Mouse (Mus musculus): ENCODE data around the gene Islr. TPM values are rescaled to one million over a fixed set of nuclear protein-coding genes. Genes with fewer than 3 reads are reported as not detected.

Gene Islr
- polyA plus RNA-seq, 1 experiment from 2014 or later, result 48.6 TPM

DNA sequence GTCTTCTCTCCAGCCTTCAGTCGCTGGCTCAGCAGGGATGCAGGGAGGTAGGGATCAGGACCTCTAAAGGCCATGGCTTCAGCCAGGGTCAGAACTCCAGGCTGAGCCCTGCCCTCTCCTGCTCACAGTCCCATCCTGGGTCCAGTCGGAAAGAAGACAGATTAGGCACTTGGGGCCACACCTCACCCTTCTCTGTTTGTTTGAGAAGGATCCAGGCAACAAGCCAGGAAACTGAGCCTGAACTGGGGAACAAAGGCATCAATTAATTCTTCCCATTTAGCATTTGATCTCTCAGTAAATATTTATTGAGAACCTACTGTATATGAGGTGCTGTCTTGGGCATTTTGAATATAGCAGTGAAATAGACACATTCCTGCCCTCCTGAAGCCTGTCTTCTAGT is 85.4 kb downstream of the Islr start, which contains the start of gene Ccdc33:
Ccdc33 (minus strand) TSS at position 153 of the 400 bp plus-strand sequence.
- 9% methylated on average over 2 of the region's 2 CpGs for WGBS
- Histone ChIP-seq H3K9ac (ENCODE audit: low read depth, low read length) (0 out of 2 replicates have a peak within 1 kb of the TSS, but pooled peaks have one; percentile 12), H3K4me3 (ENCODE audit: low read length) (no peak within 1 kb of the TSS), H3K36me3 (ENCODE audit: control insufficient read depth, insufficient read depth, low read length) (no peaks in the 10 kb centered on the region), H3K27me3 (ENCODE audit: control insufficient read depth, insufficient read depth, low read length) (no peaks in the 10 kb centered on the region), H3K4me2 (replicated peaks; ENCODE audit: low read depth, low read length) (no peak within 1 kb of the TSS), H3K27ac (ENCODE audit: low read depth, low read length) (no peak within 1 kb of the TSS), H3K9me3 (ENCODE audit: control insufficient read depth, low read length) (no peaks in the 10 kb centered on the region), H3K4me1 (ENCODE audit: control insufficient read depth, insufficient read depth, low read length) (peaks cover 32% of the 10 kb centered on the region)
- no peak for ATAC-seq (ENCODE audit: low FRiP score, low TSS enrichment)

DNA sequence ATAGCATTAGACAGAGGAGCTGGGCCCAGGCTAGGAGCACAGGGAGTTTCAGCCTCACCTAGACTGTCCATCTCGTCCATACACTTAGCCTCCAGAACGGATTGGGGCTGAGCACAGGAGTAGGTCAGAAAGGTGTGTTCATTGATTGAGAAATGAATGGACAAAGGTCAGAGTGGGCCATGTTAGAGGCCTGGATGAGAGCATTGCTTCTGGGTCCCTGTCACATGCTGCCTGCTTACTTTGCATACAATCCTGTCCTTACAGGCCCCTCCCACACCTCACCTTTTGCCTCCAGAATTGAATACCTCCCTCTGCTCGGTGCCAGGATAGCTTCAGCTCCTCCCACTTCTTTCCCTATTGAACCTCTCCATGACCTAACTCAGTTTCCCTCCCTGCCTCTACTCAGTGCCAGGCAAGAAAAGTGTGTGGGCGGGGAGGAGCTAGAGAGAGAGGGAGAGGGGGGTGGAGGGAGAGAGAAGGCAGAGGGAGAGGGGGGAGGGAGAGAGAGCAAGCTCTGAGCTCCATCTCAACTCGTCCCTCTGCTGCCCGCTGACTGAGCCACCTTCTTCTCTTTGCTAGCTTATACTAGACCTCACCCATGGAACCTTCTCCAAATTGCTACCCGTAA is 88.0 kb downstream of the Islr start:
- H3K36me3 ChIP-seq (ENCODE audit: control insufficient read depth, insufficient read depth, low read length), result no peaks in the 10 kb centered on the region
- no peak overlapping the region for H3K4me2 ChIP-seq (replicated peaks; ENCODE audit: low read depth, low read length)
- no peak overlapping the region for H3K9ac ChIP-seq (ENCODE audit: low read depth, low read length)
- no peak overlapping the region for H3K4me3 ChIP-seq (ENCODE audit: low read length)
- H3K9me3 ChIP-seq (ENCODE audit: control insufficient read depth, low read length), result no peaks in the 10 kb centered on the region
- 27% methylated on average over 7 of the region's 7 CpGs for WGBS
- H3K4me1 ChIP-seq (ENCODE audit: control insufficient read depth, insufficient read depth, low read length), result peaks cover 53% of the 10 kb centered on the region
- H3K27me3 ChIP-seq (ENCODE audit: control insufficient read depth, insufficient read depth, low read length), result no peaks in the 10 kb centered on the region
- ATAC-seq (ENCODE audit: low FRiP score, low TSS enrichment), result no peak
- H3K27ac ChIP-seq (ENCODE audit: low read depth, low read length), result no peak overlapping the region; the same call in 1 of the 2 replicates

DNA sequence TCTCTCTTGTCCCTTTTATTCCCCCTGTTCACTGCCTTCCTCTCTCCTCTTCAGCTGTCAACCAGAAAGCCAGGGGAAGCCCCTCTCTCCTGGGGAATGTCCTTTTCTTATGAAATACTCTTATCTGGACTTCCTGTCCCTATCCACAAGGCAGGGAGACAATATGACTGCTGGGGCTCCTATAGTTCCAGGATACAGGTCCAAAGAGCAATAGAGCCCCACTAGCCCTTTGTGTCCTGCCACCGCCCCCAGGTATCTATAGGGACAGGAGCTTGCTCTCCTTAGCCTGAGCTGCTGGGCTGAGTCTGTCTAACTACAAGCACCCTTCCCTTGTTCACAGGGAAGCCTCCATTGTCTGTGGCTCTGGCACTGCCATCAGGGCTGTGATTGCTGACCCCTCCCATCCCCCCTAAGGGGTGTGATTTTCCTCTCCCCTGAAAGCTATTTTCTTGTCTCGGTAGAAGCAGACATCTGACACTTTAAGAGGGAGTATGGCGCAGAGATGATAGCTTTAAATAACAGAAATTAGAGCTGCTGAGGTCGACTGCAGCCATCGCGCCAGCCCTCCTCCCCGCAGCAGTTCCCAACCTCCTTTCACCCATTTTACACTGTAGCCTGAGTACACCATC is 88.7 kb downstream of the Islr start:
- Histone ChIP-seq H3K9ac (ENCODE audit: low read depth, low read length) (no peak overlapping the region), H3K9me3 (ENCODE audit: control insufficient read depth, low read length) (no peaks in the 10 kb centered on the region), H3K27ac (ENCODE audit: low read depth, low read length) (0 out of 2 replicates have a peak overlapping the region, but pooled peaks have one; percentile 1), H3K36me3 (ENCODE audit: control insufficient read depth, insufficient read depth, low read length) (no peaks in the 10 kb centered on the region), H3K4me3 (ENCODE audit: low read length) (no peak overlapping the region), H3K27me3 (ENCODE audit: control insufficient read depth, insufficient read depth, low read length) (no peaks in the 10 kb centered on the region; the same call in 1 of the 2 replicates), H3K4me1 (ENCODE audit: control insufficient read depth, insufficient read depth, low read length) (peaks cover 53% of the 10 kb centered on the region), H3K4me2 (replicated peaks; ENCODE audit: low read depth, low read length) (no peak overlapping the region)
- no peak for ATAC-seq (ENCODE audit: low FRiP score, low TSS enrichment)
- 18% methylated on average over 7 of the region's 7 CpGs for WGBS

GRCm38 (mm10) chr9:58114019-58114418 is 90.1 kb downstream of the Islr start:
- peak overlapping the region; percentile 90; the same call in 1 of the 2 replicates for H3K27ac ChIP-seq (ENCODE audit: low read depth, low read length)
- no peak for ATAC-seq (ENCODE audit: low FRiP score, low TSS enrichment)
- peaks cover 56% of the 10 kb centered on the region for H3K4me1 ChIP-seq (ENCODE audit: control insufficient read depth, insufficient read depth, low read length)
- H3K9me3 ChIP-seq (ENCODE audit: control insufficient read depth, low read length), result no peaks in the 10 kb centered on the region
- 8% methylated on average over 9 of the region's 9 CpGs for WGBS
- peak overlapping the region; percentile 41 for H3K4me2 ChIP-seq (replicated peaks; ENCODE audit: low read depth, low read length)
- H3K9ac ChIP-seq (ENCODE audit: low read depth, low read length), result no peak overlapping the region
- H3K36me3 ChIP-seq (ENCODE audit: control insufficient read depth, insufficient read depth, low read length), result no peaks in the 10 kb centered on the region
- no peak overlapping the region for H3K4me3 ChIP-seq (ENCODE audit: low read length)
- no peaks in the 10 kb centered on the region; the same call in 1 of the 2 replicates for H3K27me3 ChIP-seq (ENCODE audit: control insufficient read depth, insufficient read depth, low read length)

DNA sequence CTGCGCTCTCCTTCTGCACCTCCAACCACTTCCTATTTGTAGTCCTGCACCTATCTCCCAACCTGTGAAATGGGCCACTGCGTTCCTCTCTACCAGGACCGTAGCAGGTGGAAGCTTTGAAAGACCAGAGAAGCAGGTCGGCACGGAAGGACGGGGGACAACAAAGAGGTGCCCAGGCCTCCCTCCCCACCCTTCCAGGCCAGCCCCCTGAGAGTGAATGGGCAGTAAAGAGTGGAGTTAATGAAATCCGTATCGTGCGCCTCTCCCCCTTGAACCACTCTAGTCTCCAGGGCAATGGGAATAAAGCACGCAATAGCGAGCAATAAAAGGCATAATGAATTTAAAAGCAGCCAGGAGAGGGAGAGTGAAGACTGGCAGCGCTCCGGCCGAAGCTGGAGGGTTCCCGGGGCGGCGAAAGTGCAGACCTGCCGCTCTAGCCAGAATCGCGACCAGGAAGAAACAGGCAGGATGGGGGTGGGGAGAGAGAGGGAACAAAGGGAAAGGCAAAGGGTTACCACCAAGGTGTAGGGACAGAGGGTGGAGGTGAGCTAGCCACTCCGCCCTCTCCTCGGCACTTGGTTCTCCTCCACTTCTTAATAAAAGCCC is 90.7 kb downstream of the Islr start:
- 4% methylated on average over 22 of the region's 22 CpGs for WGBS
- H3K4me3 ChIP-seq (ENCODE audit: low read length), result peak overlapping the region; percentile 22

GRCm38 (mm10) chr9:58112866-58113278 is 91.2 kb downstream of the Islr start:
- Histone ChIP-seq H3K4me3 (ENCODE audit: low read length) (peak overlapping the region; percentile 22; the same call in 1 of the 2 replicates), H3K4me1 (ENCODE audit: control insufficient read depth, insufficient read depth, low read length) (peaks cover 57% of the 10 kb centered on the region), H3K27ac (ENCODE audit: low read depth, low read length) (peak overlapping the region; percentile 90), H3K9me3 (ENCODE audit: control insufficient read depth, low read length) (no peaks in the 10 kb centered on the region), H3K9ac (ENCODE audit: low read depth, low read length) (peak overlapping the region; percentile 40; the same call in 1 of the 2 replicates), H3K36me3 (ENCODE audit: control insufficient read depth, insufficient read depth, low read length) (no peaks in the 10 kb centered on the region), H3K4me2 (replicated peaks; ENCODE audit: low read depth, low read length) (peak overlapping the region; percentile 41), H3K27me3 (ENCODE audit: control insufficient read depth, insufficient read depth, low read length) (no peaks in the 10 kb centered on the region; the same call in 1 of the 2 replicates)
- whole genome bisulfite sequencing, result 3% methylated on average over 6 of the region's 6 CpGs
- peak; percentile 63 for ATAC-seq (ENCODE audit: low FRiP score, low TSS enrichment)

More for the DNA sequence above, 90.7 kb downstream of the Islr start:
- Histone ChIP-seq H3K27me3 (ENCODE audit: control insufficient read depth, insufficient read depth, low read length) (no peaks in the 10 kb centered on the region; the same call in 1 of the 2 replicates), H3K36me3 (ENCODE audit: control insufficient read depth, insufficient read depth, low read length) (no peaks in the 10 kb centered on the region), H3K4me1 (ENCODE audit: control insufficient read depth, insufficient read depth, low read length) (peaks cover 57% of the 10 kb centered on the region), H3K27ac (ENCODE audit: low read depth, low read length) (peak overlapping the region; percentile 90), H3K4me2 (replicated peaks; ENCODE audit: low read depth, low read length) (peak overlapping the region; percentile 41), H3K9ac (ENCODE audit: low read depth, low read length) (peak overlapping the region; percentile 40; the same call in 1 of the 2 replicates), H3K9me3 (ENCODE audit: control insufficient read depth, low read length) (no peaks in the 10 kb centered on the region)
- peak; percentile 44 for ATAC-seq (ENCODE audit: low FRiP score, low TSS enrichment)

DNA sequence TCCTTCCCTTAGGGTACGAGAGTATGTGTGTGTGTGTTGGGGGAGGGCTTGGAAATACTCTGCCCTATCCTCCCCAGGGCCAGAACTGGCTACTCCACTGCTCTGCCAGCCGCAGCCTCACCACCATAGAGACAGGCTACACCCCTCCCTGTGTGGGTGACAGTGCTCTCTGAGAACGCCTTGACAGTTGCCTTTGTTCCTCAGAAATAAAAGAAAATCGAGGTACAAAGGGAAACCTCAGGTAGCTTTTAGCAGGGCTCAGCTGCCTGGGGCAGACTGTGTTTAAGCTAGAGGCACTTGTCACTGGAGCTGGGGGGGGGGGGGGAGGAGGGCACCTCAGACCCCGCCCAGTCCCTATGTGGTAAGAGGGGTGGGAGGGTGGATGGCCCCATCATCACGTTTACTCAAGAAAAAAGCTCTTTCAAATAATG is 91.8 kb downstream of the Islr start:
- Histone ChIP-seq H3K9ac (ENCODE audit: low read depth, low read length) (no peak overlapping the region), H3K4me1 (ENCODE audit: control insufficient read depth, insufficient read depth, low read length) (peaks cover 57% of the 10 kb centered on the region), H3K4me3 (ENCODE audit: low read length) (no peak overlapping the region), H3K27me3 (ENCODE audit: control insufficient read depth, insufficient read depth, low read length) (no peaks in the 10 kb centered on the region; the same call in 1 of the 2 replicates), H3K27ac (ENCODE audit: low read depth, low read length) (peak overlapping the region; percentile 51; the same call in 1 of the 2 replicates), H3K9me3 (ENCODE audit: control insufficient read depth, low read length) (no peaks in the 10 kb centered on the region), H3K36me3 (ENCODE audit: control insufficient read depth, insufficient read depth, low read length) (no peaks in the 10 kb centered on the region), H3K4me2 (replicated peaks; ENCODE audit: low read depth, low read length) (peak overlapping the region; percentile 10; the same call in 1 of the 2 replicates)
- peak; percentile 37 for ATAC-seq (ENCODE audit: low FRiP score, low TSS enrichment)
- WGBS, result 9% methylated on average over 6 of the region's 6 CpGs

GRCm38 (mm10) chr9:58111431-58111830 is 92.7 kb downstream of the Islr start:
- H3K4me2 ChIP-seq (replicated peaks; ENCODE audit: low read depth, low read length), result no peak overlapping the region
- peaks cover 51% of the 10 kb centered on the region for H3K4me1 ChIP-seq (ENCODE audit: control insufficient read depth, insufficient read depth, low read length)
- ATAC-seq (ENCODE audit: low FRiP score, low TSS enrichment), result no peak
- no peaks in the 10 kb centered on the region for H3K9me3 ChIP-seq (ENCODE audit: control insufficient read depth, low read length)
- no peaks in the 10 kb centered on the region; the same call in 1 of the 2 replicates for H3K27me3 ChIP-seq (ENCODE audit: control insufficient read depth, insufficient read depth, low read length)
- H3K27ac ChIP-seq (ENCODE audit: low read depth, low read length), result no peak overlapping the region
- H3K4me3 ChIP-seq (ENCODE audit: low read length), result no peak overlapping the region
- no peaks in the 10 kb centered on the region for H3K36me3 ChIP-seq (ENCODE audit: control insufficient read depth, insufficient read depth, low read length)
- 53% methylated on average over 6 of the region's 6 CpGs for WGBS
- no peak overlapping the region for H3K9ac ChIP-seq (ENCODE audit: low read depth, low read length)

Measured in kidney, embryonic 14.5 days (tissue).